Mouse (Mus musculus) stomach, embryonic 16.5 days (tissue): Measurements from ENCODE around the gene Mmp9. TPM values are rescaled to one million over a fixed set of nuclear protein-coding genes. Genes with fewer than 3 reads are reported as not detected.

Source experiments
- ATAC-seq: fragments of 200-750 bp; cut with Nextera tagmentation; 2 replicates; pipeline ENCODE4 v1.8.0; 2017; ENCODE audit warnings: moderate number of reproducible peaks, moderate TSS enrichment; ENCODE audit not compliant: insufficient read depth, low FRiP score
- H3K27ac ChIP-seq: fragments of 300-500 bp; sonication (generic); 2 replicates; pipeline ENCODE4 v1.5.1; 2014; ENCODE audit warnings: low read length
- H3K27me3 ChIP-seq: fragments of 300-500 bp; sonication (generic); 2 replicates; pipeline ENCODE4 v1.6.1; 2014; ENCODE audit warnings: low read length, control low read depth, mixed read lengths; ENCODE audit not compliant: control insufficient read depth, insufficient read depth
- H3K36me3 ChIP-seq: fragments of 300-500 bp; sonication (generic); 2 replicates; pipeline ENCODE4 v1.6.1; 2014; ENCODE audit warnings: low read length; ENCODE audit not compliant: control insufficient read depth, insufficient read depth
- H3K4me1 ChIP-seq: fragments of 300-500 bp; sonication (generic); 2 replicates; pipeline ENCODE4 v1.6.1; 2014; ENCODE audit warnings: low read length, control low read depth, mixed read lengths; ENCODE audit not compliant: control insufficient read depth, insufficient read depth
- H3K4me2 ChIP-seq: fragments of 300-500 bp; sonication (generic); 2 replicates; pipeline ENCODE4 v1.6.1; 2014; ENCODE audit warnings: low read depth, low read length, mixed read lengths
- H3K4me3 ChIP-seq: fragments of 300-500 bp; sonication (generic); replicated peaks from 2 replicates; pipeline ENCODE4 v1.5.1; 2014; ENCODE audit warnings: mild to moderate bottlenecking, low read length
- H3K9ac ChIP-seq: fragments of 300-500 bp; sonication (generic); 2 replicates; pipeline ENCODE4 v1.6.1; 2014; ENCODE audit warnings: low read length
- H3K9me3 ChIP-seq: fragments of 300-500 bp; sonication (generic); replicated peaks from 2 replicates; pipeline ENCODE4 v1.6.1; 2016; ENCODE audit warnings: low read length, control low read depth; ENCODE audit not compliant: control insufficient read depth
- WGBS: fragments of 180-500 bp; shearing (Covaris S2); extraction: QIAGEN DNeasy Blood & Tissue Kit; methylation state at CpG from one replicate; pipeline ENCODE4 v1.1.7; 2014; 5-methylcytosine and 5-hydroxymethylcytosine counted together
- polyA plus RNA-seq: library from polyadenylated mRNA; unstranded; fragments of >200 nt; fragmentation: Nextera tagmentation; extraction: Ambion mirVana; gene quantifications from 2 replicates; pipeline ENCODE4 v1.2.1, GENCODE M21; 2015

Mmp9 gene
- polyA plus RNA-seq, 1 experiment from 2014 or later, result 5.5 TPM

GRCm38 (mm10) chr2:164997721-164998428 lies 57.3 kb downstream of the Mmp9 start:
- Histone ChIP-seq H3K36me3 (peaks cover 4% of the 10 kb centered on the region), H3K4me2 (peak overlapping the region; percentile 62), H3K4me1 (peaks cover 16% of the 10 kb centered on the region), H3K9ac (peak overlapping the region; percentile 15), H3K9me3 (no peaks in the 10 kb centered on the region), H3K4me3 (peak overlapping the region; percentile 39), H3K27me3 (peaks cover 29% of the 10 kb centered on the region), H3K27ac (no peak overlapping the region)
- 0 out of 2 replicates have a peak, but pooled peaks have one; percentile 20 for ATAC-seq
- WGBS, result under 1% methylated on average over 52 of the region's 52 CpGs

DNA sequence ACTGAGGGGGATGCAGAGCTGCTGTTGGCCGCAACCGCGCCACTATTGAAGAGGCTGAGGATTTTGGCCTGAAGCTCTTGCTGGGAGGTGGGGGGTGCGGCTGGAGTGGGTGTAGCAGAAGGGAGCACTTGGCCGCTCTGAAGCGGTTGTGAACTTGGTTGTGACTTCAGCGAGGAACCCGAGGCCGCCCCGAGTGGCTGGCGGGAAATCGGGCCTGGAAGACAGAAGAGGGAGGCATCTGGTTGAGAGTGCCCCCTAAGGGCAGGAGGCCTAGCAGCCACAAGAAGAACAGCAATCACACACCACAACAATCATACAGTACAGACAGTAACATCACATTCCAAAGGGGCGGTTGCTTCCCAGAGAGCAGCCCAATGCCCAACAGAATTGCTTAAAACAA lies 61.4 kb downstream of the Mmp9 start:
- 92% methylated on average over 13 of the region's 13 CpGs for WGBS
- ATAC-seq, result no peak

DNA sequence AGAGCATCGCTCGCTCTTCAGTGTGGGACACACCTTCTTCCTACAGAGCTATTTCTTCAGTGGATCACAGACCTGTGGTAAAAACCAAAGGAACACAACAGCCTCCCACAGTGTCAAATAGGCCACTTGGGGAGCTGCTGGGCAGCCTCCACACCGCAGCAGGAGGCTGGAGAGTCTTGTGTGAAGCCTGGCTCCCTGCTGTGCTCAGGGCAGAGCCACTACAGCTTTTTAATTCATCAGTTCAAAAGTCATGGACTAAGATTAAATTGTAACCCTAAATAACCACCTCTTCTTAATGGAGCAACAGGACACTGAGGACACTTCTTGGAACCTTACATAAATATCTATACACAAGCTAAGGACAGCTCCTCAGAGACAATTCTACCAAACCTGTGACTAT lies 62.5 kb downstream of the Mmp9 start:
- Histone ChIP-seq H3K27ac (no peak overlapping the region), H3K9me3 (no peaks in the 10 kb centered on the region), H3K4me2 (no peak overlapping the region), H3K27me3 (peaks cover 8% of the 10 kb centered on the region), H3K4me1 (peaks cover 7% of the 10 kb centered on the region), H3K4me3 (no peak overlapping the region), H3K9ac (no peak overlapping the region), H3K36me3 (peaks cover 17% of the 10 kb centered on the region)
- no peak for ATAC-seq
- 84% methylated on average over 3 of the region's 3 CpGs for WGBS

More for the DNA sequence above, 61.4 kb downstream of the Mmp9 start:
- Histone ChIP-seq H3K27ac (no peak overlapping the region), H3K4me2 (no peak overlapping the region), H3K27me3 (peaks cover 16% of the 10 kb centered on the region), H3K4me3 (no peak overlapping the region), H3K4me1 (peaks cover 16% of the 10 kb centered on the region), H3K9me3 (no peaks in the 10 kb centered on the region), H3K36me3 (peaks cover 9% of the 10 kb centered on the region), H3K9ac (no peak overlapping the region)

DNA sequence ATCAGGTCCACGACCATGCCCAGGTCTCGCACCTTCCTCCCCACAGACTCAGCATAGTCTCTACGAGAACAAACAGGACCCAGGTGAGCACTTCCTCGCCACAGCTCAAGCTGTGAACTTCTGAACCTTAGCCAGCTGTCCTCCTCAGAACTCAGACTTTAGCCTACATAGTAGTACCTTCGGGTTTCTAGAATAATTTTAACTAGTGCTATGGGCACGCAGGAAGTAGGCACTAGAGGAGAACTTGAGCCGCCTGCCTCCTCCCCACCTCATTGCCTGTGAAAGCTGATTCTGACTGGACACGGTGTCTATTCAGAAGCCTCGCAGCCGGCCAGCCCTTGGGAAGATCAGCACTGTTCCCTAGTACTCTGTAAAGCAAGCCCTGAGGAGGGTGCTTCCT lies 63.7 kb downstream of the Mmp9 start:
- Histone ChIP-seq H3K4me3 (no peak overlapping the region), H3K36me3 (peaks cover 27% of the 10 kb centered on the region), H3K27me3 (no peaks in the 10 kb centered on the region), H3K27ac (no peak overlapping the region), H3K9ac (no peak overlapping the region), H3K4me2 (no peak overlapping the region), H3K4me1 (no peaks in the 10 kb centered on the region), H3K9me3 (no peaks in the 10 kb centered on the region)
- ATAC-seq, result no peak
- 88% methylated on average over 10 of the region's 10 CpGs for WGBS

Other genes with a start within 250 kb of the Mmp9 start
- not detected in 2 replicates for gene Spint4, start 242.3 kb upstream of the Mmp9 start, polyA plus RNA-seq
- not detected in 2 replicates for gene Spint5, start 225.5 kb upstream of the Mmp9 start, polyA plus RNA-seq
- gene Wfdc3, start 194.8 kb upstream of the Mmp9 start, polyA plus RNA-seq, result 1.3 and 1.9 TPM in 2 replicates
- 58.0 and 58.3 TPM in 2 replicates for gene Dnttip1, start 194.8 kb upstream of the Mmp9 start, polyA plus RNA-seq
- gene Ube2c, start 170.9 kb upstream of the Mmp9 start, polyA plus RNA-seq, result 332 and 335 TPM in 2 replicates
- gene Tnnc2, start 160.8 kb upstream of the Mmp9 start, polyA plus RNA-seq, result 15.7 and 377 TPM in 2 replicates
- 26.3 and 26.5 TPM in 2 replicates for gene Snx21, start 155.0 kb upstream of the Mmp9 start, polyA plus RNA-seq
- gene Acot8, start 135.9 kb upstream of the Mmp9 start, polyA plus RNA-seq, result 23.8 and 23.9 TPM in 2 replicates
- gene Zswim3, start 135.7 kb upstream of the Mmp9 start, polyA plus RNA-seq, result 8.8 TPM in 2 replicates
- gene Zswim1, start 118.1 kb upstream of the Mmp9 start, polyA plus RNA-seq, result 15.6 and 16.5 TPM in 2 replicates
- not detected in 2 replicates for gene Spata25, start 112.2 kb upstream of the Mmp9 start, polyA plus RNA-seq
- 159 and 162 TPM in 2 replicates for gene Ctsa, start 107.9 kb upstream of the Mmp9 start, polyA plus RNA-seq
- 7.2 and 7.9 TPM in 2 replicates for gene Neurl2, start 107.3 kb upstream of the Mmp9 start, polyA plus RNA-seq
- 60.1 and 76.5 TPM in 2 replicates for gene Pltp, start 83.1 kb upstream of the Mmp9 start, polyA plus RNA-seq
- gene Pcif1, start 61.5 kb upstream of the Mmp9 start, polyA plus RNA-seq, result 58.6 and 69.6 TPM in 2 replicates
- gene Zfp335, start 29.0 kb upstream of the Mmp9 start, polyA plus RNA-seq, result 11.3 and 12.4 TPM in 2 replicates
- gene Slc12a5, start 20.0 kb downstream of the Mmp9 start, polyA plus RNA-seq, result 0.26 and 0.46 TPM in 2 replicates
- gene Ncoa5, start 94.1 kb downstream of the Mmp9 start, polyA plus RNA-seq, result 49.5 and 49.9 TPM in 2 replicates
- 7.0 and 7.5 TPM in 2 replicates for gene Cd40, start 114.8 kb downstream of the Mmp9 start, polyA plus RNA-seq
- gene 1700025C18Rik, start 150.0 kb downstream of the Mmp9 start, polyA plus RNA-seq, result not detected in 2 replicates